Mouse (Mus musculus) adrenal gland, adult 2 months (tissue): ENCODE results near the gene Lhb. TPM values are rescaled to one million over a fixed set of nuclear protein-coding genes. Genes with fewer than 3 reads are reported as not detected.

Experiments used
- DNase-seq: peaks from one replicate; pipeline ENCODE4 v3.0.0; 2021
- polyA plus RNA-seq: library from polyadenylated mRNA; depleted of rRNA; stranded (reverse); fragments of >200 nt; gene quantifications from 2 replicates; pipeline ENCODE4 v1.2.3, GENCODE M21; 2012
- total RNA-seq, 2 experiments: library from RNA; stranded (reverse); gene quantifications; 2 replicates each; pipeline ENCODE4 v1.2.3; 2021

Gene Lhb
- total and polyA plus RNA-seq, 3 experiments = not detected

GRCm38 (mm10) chr7:45413864-45414739 lies 6.5 kb upstream of the Lhb start:
- no peak for DNase-seq

- no peak for DNase-seq
Measured at GRCm38 (mm10) chr7:45414740-45415224, 5.8 kb upstream of the Lhb start.

- DNase-seq = no peak
Measured at GRCm38 (mm10) chr7:45415636-45416035, 5.0 kb upstream of the Lhb start.

- no peak for DNase-seq
Measured at GRCm38 (mm10) chr7:45417962-45418492, 2.6 kb upstream of the Lhb start.

GRCm38 (mm10) chr7:45419859-45420614 lies 583 bp upstream of the Lhb start:
- DNase-seq = no peak

GRCm38 (mm10) chr7:45421194-45421593 lies 574 bp downstream of the Lhb start:
- no peak for DNase-seq

- DNase-seq = no peak
Measured at GRCm38 (mm10) chr7:45426556-45426955, 5.9 kb downstream of the Lhb start.

GRCm38 (mm10) chr7:45433835-45434202 lies 13.2 kb downstream of the Lhb start:
- no peak for DNase-seq

GRCm38 (mm10) chr7:45434203-45435015 lies 13.8 kb downstream of the Lhb start, which contains the start of gene Gys1:
Gys1 (plus strand) TSS chr7:45434844.
- DNase-seq = peak; percentile 100

- no peak for DNase-seq
Measured at GRCm38 (mm10) chr7:45435038-45435437, 14.4 kb downstream of the Lhb start.

- DNase-seq = no peak
Measured at GRCm38 (mm10) chr7:45436444-45436843, 15.8 kb downstream of the Lhb start.

- DNase-seq = no peak
Measured at GRCm38 (mm10) chr7:45437046-45437445, 16.4 kb downstream of the Lhb start.

GRCm38 (mm10) chr7:45437521-45438276 lies 17.1 kb downstream of the Lhb start, which contains the start of gene Ruvbl2:
Ruvbl2 (minus strand) TSS chr7:45438096.
- no peak for DNase-seq

- no peak for DNase-seq
Measured at GRCm38 (mm10) chr7:45443526-45444420, 23.2 kb downstream of the Lhb start.

- DNase-seq = no peak
Measured at GRCm38 (mm10) chr7:45446589-45446988, 26.0 kb downstream of the Lhb start.

GRCm38 (mm10) chr7:45447325-45447990 lies 26.8 kb downstream of the Lhb start:
- no peak for DNase-seq

- no peak for DNase-seq
Measured at GRCm38 (mm10) chr7:45449974-45450373, 29.4 kb downstream of the Lhb start.

GRCm38 (mm10) chr7:45451344-45451982 lies 30.8 kb downstream of the Lhb start:
- DNase-seq = peak; percentile 86

GRCm38 (mm10) chr7:45454971-45455370 lies 34.4 kb downstream of the Lhb start:
- no peak for DNase-seq
